Comparison of ENCODE assay signal across 20 mouse cellular contexts in genomic region chr4:109442126-109442525, GRCm38 (mm10). TPM values are rescaled to one million over a fixed set of nuclear protein-coding genes. Genes with fewer than 3 reads are reported as not detected.
DNase-seq lines count a peak whose midpoint lies in the region; ATAC-seq and TF ChIP-seq lines count a peak whose summit lies in the region.
"Had no signal": no experiment of that assay in that cellular context is flagged by ENCODE, and none has a peak within 500 bp of the region (broad histone marks: within the 10 kb centered on the region; RNA-seq: fewer than 3 reads in every experiment).

No protein-coding gene starts in this region.

- no peaks in the 10 kb centered on the region for H3K36me3 ChIP-seq in heart, embryonic 16.5 days (ENCODE audit: control insufficient read depth, insufficient read depth)
- H3K36me3 ChIP-seq in heart, embryonic 10.5 days: peaks cover 12% of the 10 kb centered on the region
- H3K36me3 ChIP-seq in liver, adult 2 months (ENCODE audit: control insufficient read depth, insufficient read depth, low read length): peaks cover 3% of the 10 kb centered on the region; the same call in 1 of the 2 replicates
- H3K36me3 ChIP-seq in myocyte (ENCODE audit: control insufficient read depth, insufficient read depth): peaks cover 22% of the 10 kb centered on the region
- peaks cover 4% of the 10 kb centered on the region; the same call in 1 of the 2 replicates for H3K36me3 ChIP-seq in midbrain, embryonic 14.5 days (ENCODE audit: control insufficient read depth, insufficient read depth, low read length)
- H3K36me3 ChIP-seq: stomach, embryonic 15.5 days had no signal

- H3K9me3 ChIP-seq in heart, embryonic 16.5 days (replicated peaks; ENCODE audit: control insufficient read depth, low read length): no peaks in the 10 kb centered on the region
- H3K9me3 ChIP-seq in heart, embryonic 10.5 days: no peaks in the 10 kb centered on the region
- no peaks in the 10 kb centered on the region for H3K9me3 ChIP-seq in midbrain, embryonic 14.5 days (ENCODE audit: control insufficient read depth, low read length)
- H3K9me3 ChIP-seq: embryonic facial prominence, embryonic 15.5 days; limb, embryonic 15.5 days; midbrain, embryonic 13.5 days; stomach, embryonic 15.5 days had no signal

- H3K27me3 ChIP-seq in heart, embryonic 16.5 days (ENCODE audit: control insufficient read depth, insufficient read depth, low read length): no peaks in the 10 kb centered on the region
- no peaks in the 10 kb centered on the region for H3K27me3 ChIP-seq in heart, embryonic 10.5 days (ENCODE audit: insufficient read depth, poor library complexity, severe bottlenecking)
- H3K27me3 ChIP-seq in liver, adult 2 months (ENCODE audit: control insufficient read depth, insufficient read depth, low read length): no peaks in the 10 kb centered on the region
- H3K27me3 ChIP-seq in myocyte (ENCODE audit: control insufficient read depth, insufficient read depth, insufficient read length): no peaks in the 10 kb centered on the region
- no peaks in the 10 kb centered on the region for H3K27me3 ChIP-seq in midbrain, embryonic 14.5 days (ENCODE audit: control insufficient read depth, insufficient read depth, low read length)
- H3K27me3 ChIP-seq: embryonic facial prominence, embryonic 15.5 days; limb, embryonic 15.5 days; midbrain, embryonic 13.5 days; stomach, embryonic 15.5 days had no signal

- no peak for TF ChIP-seq CTCF in liver, adult 2 months (IDR thresholded peaks at IDR 0.05; ENCODE audit: low read depth, low read length)

- no peak overlapping the region for H3K9ac ChIP-seq in heart, embryonic 16.5 days (ENCODE audit: low read length)
- no peak overlapping the region for H3K9ac ChIP-seq in liver, adult 2 months (ENCODE audit: low read depth, low read length)
- no peak overlapping the region for H3K9ac ChIP-seq in midbrain, embryonic 14.5 days (replicated peaks; ENCODE audit: low read length)
- H3K9ac ChIP-seq: embryonic facial prominence, embryonic 15.5 days; limb, embryonic 15.5 days; midbrain, embryonic 13.5 days; stomach, embryonic 15.5 days had no signal

- WGBS in heart, embryonic 16.5 days: 70% methylated on average over 7 of the region's 7 CpGs
- WGBS in heart, embryonic 10.5 days: 89% methylated on average over 7 of the region's 7 CpGs
- WGBS in liver, adult 2 months: 59% methylated on average over 7 of the region's 7 CpGs
- 92% methylated on average over 7 of the region's 7 CpGs for WGBS in midbrain, embryonic 14.5 days

- 0 out of 2 replicates have a peak, but pooled peaks cover 2% of the 10 kb centered on the region for H3K79me2 ChIP-seq in liver, adult 2 months (ENCODE audit: control insufficient read depth, insufficient read depth, low read length)
- H3K79me2 ChIP-seq in myocyte (ENCODE audit: control insufficient read depth, insufficient read depth): peaks cover 5% of the 10 kb centered on the region

- peaks cover 35% of the 10 kb centered on the region for H3K4me1 ChIP-seq in heart, embryonic 16.5 days (ENCODE audit: control insufficient read depth, insufficient read depth, low read length)
- peaks cover 43% of the 10 kb centered on the region for H3K4me1 ChIP-seq in heart, embryonic 10.5 days
- H3K4me1 ChIP-seq in liver, adult 2 months (ENCODE audit: control insufficient read depth, insufficient read depth, low read length): no peaks in the 10 kb centered on the region; the same call in 1 of the 2 replicates
- H3K4me1 ChIP-seq in midbrain, embryonic 14.5 days (ENCODE audit: control insufficient read depth, insufficient read depth, low read length): no peaks in the 10 kb centered on the region
- H3K4me1 ChIP-seq: stomach, embryonic 15.5 days had no signal

- peak; percentile 49 for DNase-seq in adrenal gland, adult 8-10 months
- DNase-seq in adrenal gland, postnatal 10 days: no peak
- DNase-seq in heart, embryonic 10.5 days (ENCODE audit: low spot score): no peak
- DNase-seq in liver, adult 2 months (ENCODE audit: extremely low read depth, low read depth, low spot score): peak; percentile 43
- DNase-seq in liver: no peak
- no peak for DNase-seq in midbrain, embryonic 14.5 days
- DNase-seq: heart, adult 18-20 months; layer of hippocampus, postnatal 36 days; lung, postnatal 10 days; retina, postnatal 1 day; thymus, adult 2 months had no signal

- no peak for ATAC-seq in heart, embryonic 16.5 days (replicated peaks; ENCODE audit: extremely low read depth, insufficient read depth, low FRiP score)
- ATAC-seq in midbrain, embryonic 14.5 days (ENCODE audit: low FRiP score, low TSS enrichment): no peak
- ATAC-seq: activated CD4-positive, CD25-positive, alpha-beta regulatory T cell, adult 4 months; CD4-positive, CD25-positive, alpha-beta regulatory T cell, adult 4 months; hindbrain, postnatal 0 days; midbrain, embryonic 13.5 days had no signal

- H3ac ChIP-seq in myocyte (ENCODE audit: control insufficient read depth, insufficient read length): no peak overlapping the region

- no peak overlapping the region for H3K4me2 ChIP-seq in heart, embryonic 16.5 days (ENCODE audit: low read depth, low read length)
- H3K4me2 ChIP-seq in myocyte (ENCODE audit: low read depth): no peak overlapping the region
- no peak overlapping the region for H3K4me2 ChIP-seq in midbrain, embryonic 14.5 days (ENCODE audit: low read length)
- H3K4me2 ChIP-seq: embryonic facial prominence, embryonic 15.5 days; limb, embryonic 15.5 days; midbrain, embryonic 13.5 days; stomach, embryonic 15.5 days had no signal

- TF ChIP-seq POLR2A in liver, adult 2 months (IDR thresholded peaks at IDR 0.05; ENCODE audit: extremely low read depth, insufficient read depth, low read length): no peak
- TF ChIP-seq POLR2A in myocyte (IDR thresholded peaks at IDR 0.05; ENCODE audit: insufficient read length, low read depth): no peak

- H3K4me3 ChIP-seq in heart, embryonic 16.5 days (ENCODE audit: low read length): no peak overlapping the region
- H3K4me3 ChIP-seq in heart, embryonic 10.5 days: no peak overlapping the region
- no peak overlapping the region for H3K4me3 ChIP-seq in liver, adult 2 months (ENCODE audit: insufficient read depth, low read depth, low read length)
- no peak overlapping the region for H3K4me3 ChIP-seq in myocyte
- no peak overlapping the region for H3K4me3 ChIP-seq in midbrain, embryonic 14.5 days (replicated peaks; ENCODE audit: low read depth, low read length)
- H3K4me3 ChIP-seq: embryonic facial prominence, embryonic 15.5 days; limb, embryonic 15.5 days; midbrain, embryonic 13.5 days; stomach, embryonic 15.5 days had no signal

- 0 out of 2 replicates have a peak overlapping the region, but pooled peaks have one; percentile 11 for H3K27ac ChIP-seq in heart, embryonic 16.5 days (ENCODE audit: low read length)
- H3K27ac ChIP-seq in heart, embryonic 10.5 days: no peak overlapping the region
- H3K27ac ChIP-seq in liver, adult 2 months (replicated peaks; ENCODE audit: insufficient read depth, low read depth, low read length): no peak overlapping the region
- H3K27ac ChIP-seq in midbrain, embryonic 14.5 days (replicated peaks; ENCODE audit: low read depth, low read length): no peak overlapping the region
- H3K27ac ChIP-seq: embryonic facial prominence, embryonic 15.5 days; hindbrain, postnatal 0 days; limb, embryonic 15.5 days; midbrain, embryonic 13.5 days; stomach, embryonic 15.5 days had no signal

TF ChIP-seq in myocyte, 11 proteins besides CTCF, POLR2A, EP300 and RAD21:
- no peak for TF ChIP-seq SRF (IDR thresholded peaks at IDR 0.05; ENCODE audit: control insufficient read depth, insufficient read length, low read depth)
- TF ChIP-seq CEBPB (IDR thresholded peaks at IDR 0.05; ENCODE audit: insufficient read depth, poor library complexity, severe bottlenecking): no peak
- no peak for TF ChIP-seq E2F4 (IDR thresholded peaks at IDR 0.05; ENCODE audit: insufficient read depth)
- no peak for TF ChIP-seq MAX (IDR thresholded peaks at IDR 0.05; ENCODE audit: low read depth)
- no peak for TF ChIP-seq MYOD1 (IDR thresholded peaks at IDR 0.05; ENCODE audit: control insufficient read depth in 1 of 3, insufficient read length in 2 of 3, low read depth in 2 of 3)
- TF ChIP-seq REST (IDR thresholded peaks at IDR 0.05; ENCODE audit: insufficient read depth, insufficient read length): no peak
- no peak for TF ChIP-seq TCF3 (IDR thresholded peaks at IDR 0.05; ENCODE audit: insufficient read length, low read depth)
- peak; percentile 32 for TF ChIP-seq POLR2AphosphoS2 (IDR thresholded peaks at IDR 0.05; ENCODE audit: insufficient read length, low read depth)
- no peak for TF ChIP-seq MYOG (IDR thresholded peaks at IDR 0.05; ENCODE audit: control insufficient read depth in 1 of 3, insufficient read depth in 1 of 3, insufficient read length in 2 of 3, low read depth in 2 of 3)

RNA-seq across cellular contexts. Expression of gene Ttc39a, which starts 35.7 kb away (rescaled TPM):
- total RNA-seq in adrenal gland, adult 8-10 months (2022): 10 to 100 TPM in 2 of 4 experiments, 1 to 10 TPM in 2; 4.6 to 18.6 (median 13.4) TPM
- total RNA-seq in adrenal gland, postnatal 10 days (2021): 1 to 10 TPM; 5.3 to 5.8 TPM
- polyA plus RNA-seq in heart, embryonic 16.5 days (2015; fragmentation: Nextera tagmentation; extraction: Ambion mirVana): 6.7 and 7.7 TPM in 2 replicates
- 9.4 and 10.7 TPM in 2 replicates for polyA plus RNA-seq in heart, embryonic 10.5 days (2016; fragmentation: Nextera tagmentation; extraction: Ambion mirVana)
- total RNA-seq in liver, adult 2 months (2014; rRNA removed): 1.4 and 1.7 TPM in 2 replicates
- polyA plus RNA-seq in liver, adult 2 months (2012; rRNA removed): 1.1 and 2.5 TPM in 2 replicates
- 0.70 TPM for polyA plus RNA-seq in myocyte (2012; fragmentation: generic; extraction: Trizol)
- 1.3 and 2.2 TPM in 2 replicates for polyA plus RNA-seq in midbrain, embryonic 14.5 days (2014; fragmentation: Nextera tagmentation; extraction: Ambion mirVana)
- polyA plus RNA-seq: activated CD4-positive, CD25-positive, alpha-beta regulatory T cell, adult 4 months; CD4-positive, CD25-positive, alpha-beta regulatory T cell, adult 4 months had no signal

RNA-seq across cellular contexts. Expression of gene Rnf11, which starts 42.4 kb away (rescaled TPM):
- total RNA-seq in adrenal gland, adult 8-10 months (2022): 100 to 1,000 TPM; 126 to 211 (median 174) TPM
- total RNA-seq in adrenal gland, postnatal 10 days (2021): 100 to 1,000 TPM; 115 to 119 TPM
- 41.1 and 41.5 TPM in 2 replicates for polyA plus RNA-seq in heart, embryonic 16.5 days (2015; fragmentation: Nextera tagmentation; extraction: Ambion mirVana)
- 31.1 and 31.4 TPM in 2 replicates for polyA plus RNA-seq in heart, embryonic 10.5 days (2016; fragmentation: Nextera tagmentation; extraction: Ambion mirVana)
- total RNA-seq in liver, adult 2 months (2014; rRNA removed): 42.6 and 48.7 TPM in 2 replicates
- polyA plus RNA-seq in liver, adult 2 months (2012; rRNA removed): 33.5 and 42.6 TPM in 2 replicates
- polyA plus RNA-seq in myocyte (2012; fragmentation: generic; extraction: Trizol): 127 TPM
- 84.5 and 104 TPM in 2 replicates for polyA plus RNA-seq in midbrain, embryonic 14.5 days (2014; fragmentation: Nextera tagmentation; extraction: Ambion mirVana)

Comparison
In these comparisons a context has a peak if more than half of its experiments do, and no peak if none do; other contexts are left out.
1. DNase-seq: peak in adrenal gland, adult 8-10 months (single experiment) and liver, adult 2 months (single experiment); none in adrenal gland, postnatal 10 days (single experiment), heart, embryonic 10.5 days (single experiment), liver (single experiment) and midbrain, embryonic 14.5 days (single experiment).